Mouse (Mus musculus) hindbrain, embryonic 10.5 days (tissue): ENCODE data around the gene Fbxl14. TPM values are rescaled to one million over a fixed set of nuclear protein-coding genes. Genes with fewer than 3 reads are reported as not detected.
"Not testable (repeated sequence)": the region's sequence is repeated elsewhere in the genome, so short reads cannot be mapped to it uniquely, and the experiment has no call there.

Experiments
- DNase-seq: peaks from one replicate; pipeline ENCODE4 v3.0.0-alpha.2; 2017; ENCODE audit warnings: low spot score
- H3K27ac ChIP-seq: fragments of 300-500 bp; sonication (generic); 2 replicates; pipeline ENCODE4 v1.5.1; 2016; ENCODE audit warnings: mild to moderate bottlenecking, moderate library complexity
- H3K27me3 ChIP-seq: fragments of 300-500 bp; sonication (generic); 2 replicates; pipeline ENCODE4 v1.6.1; 2016; ENCODE audit warnings: mild to moderate bottlenecking; ENCODE audit not compliant: poor library complexity, insufficient read depth, severe bottlenecking
- H3K36me3 ChIP-seq: fragments of 300-500 bp; sonication (generic); 2 replicates; pipeline ENCODE4 v1.6.1; 2016; ENCODE audit warnings: mild to moderate bottlenecking, moderate library complexity
- H3K4me1 ChIP-seq: fragments of 300-500 bp; sonication (generic); replicated peaks from 2 replicates; pipeline ENCODE4 v1.6.1; 2016; ENCODE audit warnings: mild to moderate bottlenecking
- H3K4me3 ChIP-seq: fragments of 300-500 bp; sonication (generic); 2 replicates; pipeline ENCODE4 v1.5.1; 2016; ENCODE audit warnings: mild to moderate bottlenecking, moderate library complexity
- H3K9me3 ChIP-seq: fragments of 300-500 bp; sonication (generic); 2 replicates; pipeline ENCODE4 v1.6.1; 2016; ENCODE audit warnings: mild to moderate bottlenecking, moderate library complexity
- WGBS: fragments of 180-500 bp; shearing (Covaris S2); methylation state at CpG from one replicate; pipeline ENCODE4 v1.1.7; 2016; 5-methylcytosine and 5-hydroxymethylcytosine counted together
- polyA plus RNA-seq: library from polyadenylated mRNA; unstranded; fragments of >200 nt; fragmentation: Nextera tagmentation; extraction: Ambion mirVana; gene quantifications from 2 replicates; pipeline ENCODE4 v1.2.1, GENCODE M21; 2016

Fbxl14 gene
- polyA plus RNA-seq, result 3.1 and 3.4 TPM in 2 replicates

- Histone ChIP-seq H3K4me3 (peak within 1 kb of the TSS; percentile 86), H3K36me3 (peaks cover 30% of the 10 kb centered on the region), H3K4me1 (peaks cover 53% of the 10 kb centered on the region), H3K27me3 (no peaks in the 10 kb centered on the region), H3K27ac (peak within 1 kb of the TSS; percentile 100), H3K9me3 (no peaks in the 10 kb centered on the region)
- no peak for DNase-seq
- WGBS, result 5% methylated on average over 101 of the region's 101 CpGs
Measured at GRCm38 (mm10) chr6:119479343-119479875, at the start of gene Fbxl14. TSS of gene Fbxl14 (plus strand) at chr6:119479668.

DNA sequence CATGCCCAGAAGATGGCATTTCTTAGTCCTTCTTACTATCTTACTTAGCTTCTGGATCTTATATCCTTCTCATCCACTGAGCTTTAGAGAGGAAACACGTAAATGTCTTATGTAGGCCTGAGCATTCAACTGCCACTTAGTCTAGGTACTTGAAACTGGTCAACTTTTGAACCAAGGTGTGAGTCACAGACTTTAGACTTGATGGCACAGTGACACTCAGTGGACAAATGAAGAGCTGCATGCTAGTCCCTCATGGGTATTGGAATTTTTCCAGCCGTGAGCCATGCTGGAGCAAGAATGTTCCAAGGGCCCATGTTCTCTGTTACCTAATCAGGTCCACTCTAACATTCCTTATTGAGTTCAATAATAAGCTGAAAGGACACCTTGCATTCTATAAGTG lies 49.0 kb upstream of the Fbxl14 start:
- peak; percentile 23 for DNase-seq
- no peaks in the 10 kb centered on the region for H3K9me3 ChIP-seq
- peaks cover 16% of the 10 kb centered on the region for H3K36me3 ChIP-seq
- 45% methylated on average over 2 of the region's 2 CpGs for WGBS
- H3K4me3 ChIP-seq, result no peak overlapping the region
- H3K4me1 ChIP-seq, result no peaks in the 10 kb centered on the region
- H3K27ac ChIP-seq, result no peak overlapping the region
- H3K27me3 ChIP-seq, result no peaks in the 10 kb centered on the region

DNA sequence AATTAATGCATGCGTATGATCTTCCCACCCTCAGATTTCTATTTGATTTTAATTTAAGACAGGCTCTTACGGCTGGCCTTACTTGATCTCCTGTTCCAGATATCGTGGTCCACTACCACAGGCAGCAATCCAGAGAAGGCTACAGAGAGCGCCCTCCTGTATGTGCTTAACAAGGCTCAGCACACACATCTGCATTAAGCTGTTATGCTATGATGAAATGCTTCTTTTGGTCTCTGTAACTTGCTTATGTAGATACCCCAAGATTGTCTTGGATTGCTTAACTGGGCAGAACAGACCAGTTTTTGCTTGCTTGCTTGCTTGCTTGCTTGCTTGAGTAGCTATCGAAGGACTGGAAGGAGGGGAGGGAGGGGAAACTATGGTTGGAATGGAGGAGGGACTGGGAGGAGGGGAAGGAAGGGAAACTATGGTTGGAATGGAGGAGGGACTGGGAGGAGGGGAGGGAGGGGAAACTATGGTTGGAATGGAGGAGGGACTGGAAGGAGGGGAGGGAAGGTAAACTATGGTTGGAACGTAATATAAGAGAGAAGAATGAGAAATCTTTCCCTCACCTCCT lies 47.6 kb upstream of the Fbxl14 start:
- no peaks in the 10 kb centered on the region for H3K4me1 ChIP-seq
- H3K36me3 ChIP-seq, result peaks cover 16% of the 10 kb centered on the region
- H3K9me3 ChIP-seq, result no peaks in the 10 kb centered on the region
- 86% methylated on average over 6 of the region's 6 CpGs for WGBS
- DNase-seq, result no peak
- H3K27me3 ChIP-seq, result no peaks in the 10 kb centered on the region
- no peak overlapping the region for H3K4me3 ChIP-seq
- H3K27ac ChIP-seq, result no peak overlapping the region

GRCm38 (mm10) chr6:119434394-119434793 lies 45.1 kb upstream of the Fbxl14 start:
- Histone ChIP-seq H3K27me3 (no peaks in the 10 kb centered on the region), H3K9me3 (no peaks in the 10 kb centered on the region), H3K36me3 (peaks cover 8% of the 10 kb centered on the region), H3K27ac (no peak overlapping the region), H3K4me3 (no peak overlapping the region), H3K4me1 (peaks cover 16% of the 10 kb centered on the region)
- DNase-seq, result no peak
- 86% methylated on average over 4 of the region's 4 CpGs for WGBS

DNA sequence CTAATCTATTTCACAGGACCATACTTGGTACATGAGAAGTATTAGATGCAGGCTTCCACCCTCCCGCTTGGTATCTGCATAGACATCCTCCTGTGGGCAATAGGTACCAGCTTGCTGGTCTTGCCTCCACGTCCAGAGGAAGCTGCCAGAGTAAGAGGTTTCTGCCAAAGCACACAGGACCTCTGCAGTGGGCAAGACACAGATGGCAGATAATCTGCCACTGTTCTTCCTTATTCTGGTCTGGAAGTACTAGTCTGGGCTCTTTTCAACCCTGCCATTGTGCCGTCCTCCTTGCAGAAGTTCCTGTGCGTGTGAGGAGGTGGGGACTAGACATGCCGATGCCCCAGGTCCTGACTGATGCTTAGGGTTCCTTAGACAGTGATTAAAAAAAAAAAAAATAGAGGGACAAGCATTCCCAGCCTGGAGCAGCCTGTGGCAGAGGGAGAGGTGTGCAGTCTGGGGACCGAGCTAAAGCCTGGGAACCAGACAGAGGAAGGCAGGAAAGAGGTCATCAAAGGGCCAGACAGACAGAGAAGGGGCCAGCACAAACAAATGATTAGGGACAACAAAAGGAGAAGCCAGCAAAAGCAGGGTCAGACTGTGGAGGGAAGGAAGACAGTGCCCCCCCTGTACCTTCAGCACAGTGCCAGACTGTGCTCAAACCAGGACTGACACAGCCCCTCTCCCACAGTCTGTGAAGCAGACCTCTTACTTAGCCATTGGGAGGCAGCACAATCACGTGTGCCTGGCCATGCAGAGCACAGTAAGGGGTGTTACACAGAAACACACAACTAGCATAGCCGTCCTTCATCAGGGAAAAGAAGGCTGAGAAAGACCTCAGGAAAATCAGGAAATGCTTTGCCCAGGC lies 41.3 kb upstream of the Fbxl14 start:
- Histone ChIP-seq H3K4me3 (no peak overlapping the region), H3K9me3 (no peaks in the 10 kb centered on the region), H3K27ac (peak overlapping the region; percentile 70), H3K27me3 (no peaks in the 10 kb centered on the region), H3K36me3 (peaks cover 14% of the 10 kb centered on the region), H3K4me1 (peaks cover 20% of the 10 kb centered on the region)
- DNase-seq, result peak; percentile 20
- 50% methylated on average over 8 of the region's 8 CpGs for WGBS

GRCm38 (mm10) chr6:119442729-119443128 lies 36.7 kb upstream of the Fbxl14 start:
- H3K9me3 ChIP-seq, H3K4me3 ChIP-seq, H3K36me3 ChIP-seq, DNase-seq, H3K27me3 ChIP-seq, H3K27ac ChIP-seq: not testable (repeated sequence)
- WGBS, result 82% methylated on average over 5 of the region's 5 CpGs
- H3K4me1 ChIP-seq, result peaks cover 26% of the 10 kb centered on the region

DNA sequence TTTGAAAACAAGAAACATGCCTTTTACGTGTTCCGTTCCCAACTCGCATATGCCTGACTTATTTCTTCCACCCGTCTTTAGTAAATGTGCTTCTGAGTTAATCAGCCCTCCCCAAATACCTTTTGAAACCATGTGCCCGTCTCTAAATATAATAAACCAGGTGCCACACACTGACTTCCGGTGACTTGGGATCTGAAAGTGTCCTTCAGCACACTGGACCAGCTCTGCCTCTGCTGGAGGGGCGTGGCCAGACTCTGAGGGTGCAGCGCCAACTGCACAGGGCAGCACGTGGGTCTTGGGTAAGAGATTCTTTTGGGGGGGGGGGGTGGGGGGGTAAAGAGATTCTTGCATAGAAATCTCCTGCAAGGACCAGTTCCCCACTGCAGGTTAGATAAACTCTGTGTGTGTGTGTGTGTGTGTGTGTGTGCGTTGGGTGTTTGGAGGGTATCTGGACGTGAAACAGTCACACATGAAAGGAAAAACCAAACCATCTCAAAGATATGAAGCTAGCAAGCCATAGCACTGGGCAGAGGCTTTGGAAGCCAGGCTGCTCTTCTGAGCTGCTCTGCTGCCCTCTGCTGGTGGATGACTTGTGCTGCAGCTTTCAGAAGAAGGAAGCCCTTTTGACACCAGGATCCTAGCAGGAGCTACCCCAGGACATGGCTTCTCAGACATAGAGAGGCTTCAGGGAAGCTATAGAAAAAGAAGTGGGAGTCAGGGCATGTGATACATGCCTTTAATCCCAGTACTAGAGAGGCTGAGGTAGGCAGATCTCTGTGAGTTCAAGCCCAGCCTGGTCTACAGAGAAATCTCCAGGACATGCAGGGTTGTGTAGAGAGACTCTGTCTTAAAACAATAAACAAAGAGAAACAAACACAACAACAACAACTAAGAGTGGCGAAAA lies 35.5 kb upstream of the Fbxl14 start:
- peak; percentile 83 for DNase-seq
- Histone ChIP-seq H3K27ac (no peak overlapping the region), H3K27me3 (peaks cover 10% of the 10 kb centered on the region; the same call in 1 of the 2 replicates), H3K4me1 (peaks cover 25% of the 10 kb centered on the region), H3K9me3 (no peaks in the 10 kb centered on the region), H3K36me3 (peaks cover 7% of the 10 kb centered on the region; the same call in 1 of the 2 replicates), H3K4me3 (no peak overlapping the region)
- 49% methylated on average over 12 of the region's 12 CpGs for WGBS

DNA sequence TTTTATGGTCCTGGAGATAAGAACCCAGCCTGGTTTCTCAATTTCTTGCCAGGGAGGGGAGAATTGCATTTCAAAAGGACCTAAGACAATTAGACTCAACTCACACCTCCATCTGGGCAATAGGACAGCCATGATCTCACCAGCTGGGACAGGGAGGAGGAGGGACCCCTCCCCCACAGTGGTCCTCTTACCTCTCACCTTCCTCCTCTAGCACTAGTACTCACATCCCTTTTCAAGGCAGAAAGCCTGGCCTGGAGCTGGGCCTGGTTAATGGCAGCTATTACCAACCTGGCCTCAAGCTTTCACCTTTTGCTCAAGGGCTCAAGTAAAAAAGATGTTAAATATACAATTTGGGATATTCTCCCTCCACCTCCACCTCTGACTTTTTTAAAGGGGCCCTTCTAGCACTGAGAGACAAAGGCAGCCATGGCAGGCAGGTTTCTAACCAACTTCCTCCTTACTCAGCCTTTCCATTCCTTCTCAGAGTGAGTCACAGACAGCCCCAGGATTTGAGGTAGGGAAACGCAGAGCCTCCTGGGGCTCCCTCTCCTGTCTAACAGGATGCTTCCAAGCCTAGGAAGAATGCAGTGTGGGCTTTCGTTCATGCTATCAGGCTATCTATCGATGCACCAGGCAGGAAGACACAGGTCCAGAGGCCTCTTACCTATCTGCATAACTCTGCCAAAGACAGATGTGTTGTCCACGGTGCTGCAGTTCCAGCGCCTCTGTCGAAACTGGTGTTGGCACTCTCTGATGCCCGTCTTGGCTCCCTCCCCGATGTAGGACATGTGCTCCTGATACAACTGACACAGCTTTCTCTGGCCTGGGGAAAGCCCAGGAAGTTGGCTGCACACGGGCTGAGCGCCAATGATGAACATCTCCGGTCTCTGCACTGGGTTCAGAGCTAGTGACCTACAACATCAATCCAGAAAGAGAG lies 33.5 kb upstream of the Fbxl14 start:
- Histone ChIP-seq H3K4me3 (no peak overlapping the region), H3K4me1 (peaks cover 32% of the 10 kb centered on the region), H3K27ac (no peak overlapping the region), H3K9me3 (no peaks in the 10 kb centered on the region), H3K36me3 (no peaks in the 10 kb centered on the region), H3K27me3 (peaks cover 29% of the 10 kb centered on the region)
- DNase-seq, result no peak
- WGBS, result 79% methylated on average over 11 of the region's 11 CpGs

DNA sequence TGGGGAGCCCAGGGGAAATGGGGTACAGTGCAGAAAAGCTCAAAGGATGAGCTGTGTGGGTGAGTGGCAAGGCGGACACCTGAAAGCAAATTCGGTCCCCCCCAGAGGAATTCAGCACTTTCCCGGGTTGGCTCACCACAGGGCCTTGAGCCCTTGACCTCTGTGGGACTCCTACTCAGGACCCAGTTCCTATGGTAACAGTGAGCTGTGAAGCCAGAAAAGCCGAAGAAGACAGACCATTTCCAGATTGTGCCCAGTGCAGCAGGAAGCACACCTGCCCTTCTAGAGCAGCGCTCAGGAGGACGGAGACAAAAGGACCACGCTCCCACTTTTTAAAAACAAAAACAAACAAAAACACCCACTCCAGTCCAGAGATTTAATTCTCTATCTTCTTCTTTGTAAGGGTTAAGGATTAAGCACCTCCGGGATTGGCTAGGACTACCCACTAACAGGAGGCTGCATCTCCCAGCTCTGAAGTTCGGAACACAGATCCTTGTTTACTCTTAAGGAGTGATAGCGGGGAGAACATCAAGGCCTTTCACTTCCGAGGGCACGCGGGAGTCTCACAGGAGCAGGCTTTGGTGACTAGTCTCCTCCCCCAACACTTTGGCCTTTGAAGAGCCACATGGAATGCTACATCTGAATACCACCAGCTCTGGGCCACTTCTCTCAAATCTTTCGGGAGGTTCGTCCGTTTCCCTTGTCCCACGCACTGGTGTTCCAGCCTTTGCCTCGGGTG lies 31.0 kb upstream of the Fbxl14 start:
- 3% methylated on average over 18 of the region's 18 CpGs for WGBS
- H3K4me1 ChIP-seq, result peaks cover 47% of the 10 kb centered on the region
- peak overlapping the region; percentile 77 for H3K27ac ChIP-seq
- H3K9me3 ChIP-seq, result no peaks in the 10 kb centered on the region
- H3K27me3 ChIP-seq, result peaks cover 35% of the 10 kb centered on the region
- no peaks in the 10 kb centered on the region for H3K36me3 ChIP-seq
- DNase-seq, result peak; percentile 53
- peak overlapping the region; percentile 51 for H3K4me3 ChIP-seq

DNA sequence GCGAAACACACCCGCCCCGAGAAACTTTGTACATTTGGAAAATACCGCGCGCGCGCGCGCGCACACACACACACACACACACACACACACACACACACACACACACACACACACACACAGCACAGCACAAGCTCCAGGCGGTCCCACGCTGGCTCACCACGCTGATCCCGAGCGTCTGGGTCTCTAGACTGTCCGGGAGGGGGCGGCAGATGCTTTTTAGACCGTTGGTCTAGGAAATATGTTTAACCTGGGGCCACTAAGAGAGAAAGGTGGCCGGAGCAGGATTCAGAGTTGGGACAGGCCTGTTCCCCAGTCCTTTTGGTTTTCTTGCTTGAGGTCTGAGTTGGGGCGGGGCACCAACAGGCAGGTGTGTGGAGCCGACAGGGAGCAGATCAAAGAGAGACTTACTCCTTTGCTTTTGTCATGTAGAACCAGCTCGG lies 30.4 kb upstream of the Fbxl14 start:
- 3% methylated on average over 23 of the region's 23 CpGs for whole genome bisulfite sequencing
- peak overlapping the region; percentile 51 for H3K4me3 ChIP-seq
- H3K4me1 ChIP-seq, result peaks cover 42% of the 10 kb centered on the region
- no peaks in the 10 kb centered on the region for H3K36me3 ChIP-seq
- H3K27me3 ChIP-seq, result peaks cover 35% of the 10 kb centered on the region
- peak; percentile 68 for DNase-seq
- H3K27ac ChIP-seq, result peak overlapping the region; percentile 77
- no peaks in the 10 kb centered on the region for H3K9me3 ChIP-seq
